Mouse (Mus musculus) megakaryocyte progenitor cell, adult 5-6 weeks (primary cell): Measurements from ENCODE around the gene Shisa4. TPM values are rescaled to one million over a fixed set of nuclear protein-coding genes. Genes with fewer than 3 reads are reported as not detected.

Source experiments
- ATAC-seq: replicated peaks from 2 replicates; pipeline ENCODE4 v1.8.0; 2016; ENCODE audit warnings: mild to moderate bottlenecking, moderate TSS enrichment, inconsistent platforms; ENCODE audit not compliant: poor library complexity
- total RNA-seq, 2 experiments: library from RNA; stranded (forward) in 1 of 2; stranded (reverse) in 1 of 2; fragments of 157-497, 149-512 nt in 1 of 2; fragments of 200-1000 nt in 1 of 2; gene quantifications; 2 replicates each; pipeline versions ENCODE4 v1.2.3 to v1.2.4; 2015 to 2017

Shisa4 gene
- total RNA-seq, 2 experiments from 2014 or later = not detected

GRCm38 (mm10) chr1:135367595-135367994 is 7.4 kb downstream of the Shisa4 start:
- no peak for ATAC-seq

GRCm38 (mm10) chr1:135367005-135367404 is 8.0 kb downstream of the Shisa4 start:
- no peak for ATAC-seq

GRCm38 (mm10) chr1:135366380-135366779 is 8.7 kb downstream of the Shisa4 start:
- no peak for ATAC-seq

- ATAC-seq = no peak
These were observed 11.6 kb downstream of the Shisa4 start for GRCm38 (mm10) chr1:135363446-135363845.

DNA sequence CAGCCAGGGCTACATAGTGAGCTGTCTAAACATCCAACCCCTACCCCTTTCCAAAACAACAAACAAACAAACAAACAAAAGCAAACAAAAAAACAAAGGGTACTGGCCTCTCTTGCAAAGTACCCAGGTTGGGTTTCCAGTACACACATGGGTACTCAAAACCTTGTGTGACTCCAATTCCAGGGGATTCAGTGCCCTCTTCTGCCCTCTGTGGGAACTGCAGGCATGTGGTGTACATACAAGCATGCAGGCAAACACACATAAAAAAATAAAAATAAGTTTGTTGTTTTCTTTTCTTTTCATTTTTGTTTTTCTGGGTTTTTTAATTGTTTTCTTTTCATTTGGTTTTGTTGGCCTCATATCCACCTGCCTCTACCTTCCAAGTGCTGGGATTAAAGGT is 12.9 kb downstream of the Shisa4 start:
- no peak for ATAC-seq

GRCm38 (mm10) chr1:135361491-135361890 is 13.5 kb downstream of the Shisa4 start:
- ATAC-seq = no peak

- ATAC-seq = no peak
These were observed 16.0 kb downstream of the Shisa4 start for GRCm38 (mm10) chr1:135359071-135359470.

DNA sequence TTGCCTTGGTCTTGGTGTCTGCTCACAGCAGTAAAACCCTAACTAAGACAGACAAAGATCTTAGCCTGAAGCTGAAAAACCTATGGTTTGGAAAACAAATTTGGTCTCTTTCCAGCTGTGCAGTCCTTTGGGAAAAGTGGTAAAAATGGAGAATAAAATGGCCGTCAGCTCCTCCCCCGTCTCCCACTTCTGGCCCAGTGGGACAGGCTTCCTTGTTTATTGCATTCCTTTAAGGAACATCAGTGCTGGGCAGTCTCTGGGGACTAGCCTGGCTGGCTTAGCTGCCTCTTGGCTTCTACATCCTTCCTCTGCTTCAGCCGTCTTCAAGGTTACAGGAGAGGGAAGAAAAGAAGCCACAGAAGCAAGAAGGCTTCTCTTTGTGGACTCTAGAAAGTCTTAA is 23.1 kb downstream of the Shisa4 start:
- ATAC-seq = no peak

DNA sequence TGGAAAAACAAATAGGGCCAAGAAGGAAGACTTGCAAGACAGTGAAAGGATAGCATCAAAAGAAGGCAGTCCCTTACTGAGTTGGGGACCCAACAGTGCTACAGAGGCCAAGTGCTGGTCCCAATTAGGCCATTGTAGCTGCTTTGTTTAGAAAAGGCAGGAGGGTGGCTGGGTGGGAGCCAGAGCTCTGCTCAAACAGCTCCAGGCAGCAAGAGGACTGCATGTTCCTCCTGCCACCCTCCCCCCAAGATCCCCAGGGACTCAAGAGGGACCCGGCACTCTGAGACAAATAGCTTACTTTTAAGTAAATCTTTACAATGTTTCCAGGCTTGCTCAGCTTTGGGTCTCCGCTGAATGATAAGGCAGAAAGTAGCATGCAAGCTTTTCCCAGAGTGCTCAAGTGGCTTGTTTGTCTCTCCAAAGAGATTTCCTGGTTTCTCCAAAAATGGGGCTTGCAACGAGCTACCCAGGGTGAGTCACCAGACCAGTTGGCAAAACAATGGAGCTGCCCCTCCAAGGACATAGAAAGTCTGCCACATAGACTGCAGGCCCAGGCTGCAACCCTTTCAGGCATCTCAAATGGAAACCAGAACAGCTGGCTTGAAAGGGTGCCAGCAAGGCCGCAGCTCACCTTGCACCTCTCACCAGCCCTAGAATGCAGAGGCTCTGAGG is 27.4 kb downstream of the Shisa4 start:
- no peak for ATAC-seq

DNA sequence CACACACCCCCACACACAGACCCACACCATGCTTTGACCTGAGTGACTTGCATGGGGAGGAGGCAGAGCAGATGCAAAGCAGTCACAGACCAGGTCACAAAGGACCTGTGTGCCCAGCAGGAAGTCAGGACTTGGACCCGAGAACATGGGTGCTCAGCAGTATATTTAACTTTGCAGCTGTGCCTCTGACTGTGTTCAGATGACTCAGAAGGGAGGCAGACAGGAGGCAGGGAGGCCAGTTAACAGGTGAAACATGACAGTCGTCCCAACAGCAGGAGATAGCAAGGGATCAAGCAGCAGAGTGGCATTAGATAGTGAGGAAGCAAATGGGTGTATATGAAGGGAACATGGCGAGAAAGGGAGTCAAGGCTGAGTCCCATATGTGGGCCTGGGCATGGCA is 28.1 kb downstream of the Shisa4 start:
- ATAC-seq = no peak

GRCm38 (mm10) chr1:135344026-135344425 is 31.0 kb downstream of the Shisa4 start:
- ATAC-seq = no peak

GRCm38 (mm10) chr1:135341947-135342346 is 33.1 kb downstream of the Shisa4 start:
- ATAC-seq = no peak

DNA sequence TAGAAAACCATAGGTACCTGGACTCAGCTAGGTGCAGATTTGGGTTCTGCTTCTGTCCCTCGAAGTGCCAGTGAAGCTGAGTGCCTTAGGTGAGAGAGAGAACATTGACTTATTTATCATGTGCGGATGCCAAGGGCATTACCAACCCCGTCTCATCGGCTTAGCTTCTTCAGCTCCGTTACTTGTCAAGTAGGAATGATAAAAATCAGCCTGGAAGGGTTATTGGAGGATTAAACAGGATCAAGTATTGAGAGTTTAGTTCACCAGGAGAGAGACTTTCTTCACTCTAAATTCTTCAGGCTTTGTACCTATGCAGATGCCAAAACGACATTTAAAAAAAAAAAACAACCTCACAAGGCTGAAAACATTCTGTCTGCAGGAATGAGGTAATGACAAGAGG is 44.5 kb downstream of the Shisa4 start:
- no peak for ATAC-seq

- no peak for ATAC-seq
These were observed 46.7 kb downstream of the Shisa4 start for GRCm38 (mm10) chr1:135328368-135328767.

GRCm38 (mm10) chr1:135325934-135326333 is 49.1 kb downstream of the Shisa4 start:
- ATAC-seq = no peak

GRCm38 (mm10) chr1:135324571-135324970 is 50.5 kb downstream of the Shisa4 start, which contains the start of gene Lmod1:
Gene Lmod1 (plus strand): TSS chr1:135324807.
- no peak for ATAC-seq

- no peak for ATAC-seq
These were observed 51.6 kb downstream of the Shisa4 start for GRCm38 (mm10) chr1:135323367-135323901.

Other genes starting within 250 kb of the Shisa4 start
- gene Ptpn7, start 242.5 kb downstream of the Shisa4 start, total RNA-seq (2015) = 75.0 and 75.4 TPM in 2 replicates
- gene Ptpn7, start 242.5 kb downstream of the Shisa4 start, total RNA-seq (2017) = 103 and 112 TPM in 2 replicates
- gene Arl8a, start 228.4 kb downstream of the Shisa4 start, total RNA-seq (2015) = 32.1 and 35.1 TPM in 2 replicates
- 18.4 and 19.9 TPM in 2 replicates for gene Arl8a, start 228.4 kb downstream of the Shisa4 start, total RNA-seq (2017)
- not detected in 2 replicates for gene Gpr37l1, start 207.6 kb downstream of the Shisa4 start, total RNA-seq (2015)
- gene Gpr37l1, start 207.6 kb downstream of the Shisa4 start, total RNA-seq (2017) = not detected in 2 replicates
- not detected in 2 replicates for gene Elf3, start 116.7 kb downstream of the Shisa4 start, total RNA-seq (2015)
- gene Elf3, start 116.7 kb downstream of the Shisa4 start, total RNA-seq (2017) = 0.17 TPM in 1 of 2 replicates, not detected in the other
- 79.1 and 93.5 TPM in 2 replicates for gene Rnpep, start 91.2 kb downstream of the Shisa4 start, total RNA-seq (2015)
- 77.3 and 83.4 TPM in 2 replicates for gene Rnpep, start 91.2 kb downstream of the Shisa4 start, total RNA-seq (2017)
- 81.8 and 87.0 TPM in 2 replicates for gene Timm17a, start 61.5 kb downstream of the Shisa4 start, total RNA-seq (2015)
- 36.7 and 48.2 TPM in 2 replicates for gene Timm17a, start 61.5 kb downstream of the Shisa4 start, total RNA-seq (2017)
- gene Lmod1, start 50.4 kb downstream of the Shisa4 start, total RNA-seq (2015) = not detected in 2 replicates
- gene Lmod1, start 50.4 kb downstream of the Shisa4 start, total RNA-seq (2017) = not detected in 2 replicates
- gene Ipo9, start 55.3 kb upstream of the Shisa4 start, total RNA-seq (2015) = 35.9 and 47.0 TPM in 2 replicates
- gene Ipo9, start 55.3 kb upstream of the Shisa4 start, total RNA-seq (2017) = 33.8 and 39.9 TPM in 2 replicates
- 15.7 and 16.9 TPM in 2 replicates for gene Nav1, start 232.1 kb upstream of the Shisa4 start, total RNA-seq (2015)
- gene Nav1, start 232.1 kb upstream of the Shisa4 start, total RNA-seq (2017) = 2.0 and 2.8 TPM in 2 replicates